Mouse (Mus musculus): ENCODE measurements at regions not wholly inside any gene's neighbourhood (a gene's known extent, or its start where the extent isn't known, plus 50 kb on each side); places are given as distances from the start of the nearest gene placed in this dataset.

DNA sequence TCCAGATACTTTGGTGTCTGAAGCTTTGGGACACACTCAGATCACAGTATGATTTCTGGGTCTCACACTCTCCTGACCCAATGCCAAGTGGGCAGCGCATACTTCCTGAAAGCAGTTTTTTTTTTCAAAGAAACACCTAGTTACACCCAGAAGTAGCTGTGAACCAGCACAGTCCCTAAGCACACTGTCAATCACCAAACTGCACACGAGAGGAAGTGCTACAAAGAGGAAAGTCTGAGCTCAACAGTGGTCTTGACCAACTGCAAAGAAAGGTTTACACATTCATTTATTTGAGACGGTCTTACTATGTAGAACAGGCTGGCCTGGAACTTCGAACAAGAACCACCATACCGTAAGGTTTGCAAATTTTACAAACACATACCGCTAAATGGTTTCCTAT is 70.2 kb upstream of the Plekha5 start:
- Histone ChIP-seq H3K4me3 (replicated peaks; ENCODE audit: low read depth, low read length) (no peak overlapping the region), H3K36me3 (ENCODE audit: insufficient read depth, low read length) (no peaks in the 10 kb centered on the region), H3K9ac (ENCODE audit: low read depth, low read length) (no peak overlapping the region), H3K27ac (no peak overlapping the region), H3K27me3 (ENCODE audit: insufficient read depth, low read length) (no peaks in the 10 kb centered on the region), H3K9me3 (replicated peaks; ENCODE audit: low read length) (no peaks in the 10 kb centered on the region), H3K4me1 (replicated peaks; ENCODE audit: insufficient read depth, low read length) (no peaks in the 10 kb centered on the region), H3K4me2 (ENCODE audit: low read length) (no peak overlapping the region)
- TF ChIP-seq CTCF (IDR thresholded peaks at IDR 0.05; ENCODE audit: low read depth) = no peak
- whole genome bisulfite sequencing = 77% methylated on average over 6 of the region's 6 CpGs
- ATAC-seq (replicated peaks; ENCODE audit: low FRiP score, low read depth) (no peak), DNase-seq (ENCODE audit: low spot score) (no peak)

DNA sequence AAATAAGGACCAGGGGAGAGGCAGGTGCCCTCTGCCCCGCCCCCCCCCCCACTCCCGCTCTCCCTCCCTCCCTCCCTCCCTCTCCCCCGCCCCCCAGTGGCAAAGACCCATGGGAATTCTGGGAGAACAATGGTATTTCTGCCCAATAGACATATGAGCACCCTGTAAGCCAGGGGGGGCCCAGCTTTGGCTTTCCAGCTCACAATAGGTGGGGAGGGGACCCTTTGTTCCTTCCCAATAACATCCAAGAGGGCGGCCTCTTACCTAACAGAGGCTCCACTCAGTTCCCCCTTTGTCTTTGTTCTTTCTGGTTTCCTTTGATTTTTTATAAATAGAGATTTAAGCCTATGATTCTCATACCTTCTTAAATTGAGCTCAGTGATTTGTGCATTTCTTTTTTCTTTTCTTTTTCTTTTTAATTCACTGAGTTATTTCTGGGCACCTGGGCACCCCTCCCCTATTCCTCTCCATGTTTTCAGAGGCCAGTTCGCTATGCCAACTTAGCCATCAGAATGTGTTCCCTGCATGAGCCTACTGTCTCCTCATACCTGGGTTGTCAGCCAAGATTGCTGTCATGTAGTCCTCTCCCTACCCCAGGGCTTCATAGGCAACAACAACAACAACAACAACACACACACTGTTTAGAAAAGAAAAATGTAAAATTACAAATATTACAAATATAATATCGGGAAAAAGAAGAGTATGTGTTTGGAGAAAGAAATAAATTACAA is 72.3 kb upstream of the Plekha5 start:
- no peak overlapping the region for H3K27ac ChIP-seq
- 76% methylated on average over 6 of the region's 6 CpGs for WGBS
- ATAC-seq (replicated peaks; ENCODE audit: low FRiP score, low read depth) (no peak), DNase-seq (ENCODE audit: low spot score) (no peak)
- TF ChIP-seq CTCF (IDR thresholded peaks at IDR 0.05; ENCODE audit: low read depth) = no peak
- no peaks in the 10 kb centered on the region for H3K9me3 ChIP-seq (replicated peaks; ENCODE audit: low read length)
- no peak overlapping the region for H3K4me3 ChIP-seq (replicated peaks; ENCODE audit: low read depth, low read length)
- no peaks in the 10 kb centered on the region for H3K36me3 ChIP-seq (ENCODE audit: insufficient read depth, low read length)
- no peak overlapping the region for H3K9ac ChIP-seq (ENCODE audit: low read depth, low read length)
- H3K4me2 ChIP-seq (ENCODE audit: low read length) = no peak overlapping the region
- no peaks in the 10 kb centered on the region for H3K27me3 ChIP-seq (ENCODE audit: insufficient read depth, low read length)
- H3K4me1 ChIP-seq (replicated peaks; ENCODE audit: insufficient read depth, low read length) = no peaks in the 10 kb centered on the region

DNA sequence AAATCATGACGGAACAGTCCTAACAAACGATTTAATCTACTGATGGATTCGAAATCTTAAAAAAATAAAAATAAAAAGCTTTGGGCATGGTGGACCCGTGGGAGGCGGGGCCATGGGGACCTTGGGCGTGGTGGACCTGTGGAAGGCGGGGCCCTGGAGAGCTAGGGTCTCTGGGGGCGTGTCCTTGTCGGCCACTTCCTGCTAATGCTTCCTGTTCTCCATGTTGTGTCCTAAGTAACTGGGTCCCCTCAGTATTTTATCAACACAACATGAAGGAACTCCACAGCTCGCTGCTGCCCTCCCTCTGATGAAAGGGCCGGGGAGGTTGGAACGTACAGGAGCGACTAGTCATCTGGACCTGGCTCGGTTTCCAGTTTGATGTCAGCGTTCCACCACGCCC is 75.3 kb upstream of the Plekha5 start:
- WGBS = 92% methylated on average over 16 of the region's 16 CpGs
- TF ChIP-seq CTCF (IDR thresholded peaks at IDR 0.05; ENCODE audit: low read depth) = no peak
- H3K4me3 ChIP-seq (replicated peaks; ENCODE audit: low read depth, low read length) = no peak overlapping the region
- H3K9me3 ChIP-seq (replicated peaks; ENCODE audit: low read length) = no peaks in the 10 kb centered on the region
- H3K27me3 ChIP-seq (ENCODE audit: insufficient read depth, low read length) = no peaks in the 10 kb centered on the region
- DNase-seq (ENCODE audit: low spot score) (no peak), ATAC-seq (replicated peaks; ENCODE audit: low FRiP score, low read depth) (no peak)
- H3K4me1 ChIP-seq (replicated peaks; ENCODE audit: insufficient read depth, low read length) = no peaks in the 10 kb centered on the region
- H3K4me2 ChIP-seq (ENCODE audit: low read length) = no peak overlapping the region
- H3K27ac ChIP-seq = no peak overlapping the region
- H3K9ac ChIP-seq (ENCODE audit: low read depth, low read length) = no peak overlapping the region
- no peaks in the 10 kb centered on the region for H3K36me3 ChIP-seq (ENCODE audit: insufficient read depth, low read length)

DNA sequence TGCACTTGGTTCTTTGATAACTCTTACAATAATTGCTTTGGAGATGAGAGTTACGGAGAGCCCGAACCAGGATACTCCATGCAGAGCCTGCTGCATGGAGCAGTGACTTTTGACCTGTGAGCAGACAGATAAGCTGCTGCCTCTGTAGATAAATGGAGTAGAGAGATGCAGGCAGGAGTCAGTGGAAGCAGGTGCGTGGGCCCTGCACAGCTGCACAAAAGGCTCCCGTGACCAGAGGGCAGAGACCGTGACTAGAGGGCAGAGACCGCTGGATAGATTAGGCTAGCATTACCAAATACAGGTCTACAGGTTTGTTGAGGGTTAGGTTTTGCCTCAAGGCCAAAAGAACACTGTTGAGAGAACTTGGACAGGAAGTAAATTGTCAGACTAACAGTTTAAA is 76.9 kb upstream of the Plekha5 start:
- 57% methylated on average over 6 of the region's 6 CpGs for WGBS

DNA sequence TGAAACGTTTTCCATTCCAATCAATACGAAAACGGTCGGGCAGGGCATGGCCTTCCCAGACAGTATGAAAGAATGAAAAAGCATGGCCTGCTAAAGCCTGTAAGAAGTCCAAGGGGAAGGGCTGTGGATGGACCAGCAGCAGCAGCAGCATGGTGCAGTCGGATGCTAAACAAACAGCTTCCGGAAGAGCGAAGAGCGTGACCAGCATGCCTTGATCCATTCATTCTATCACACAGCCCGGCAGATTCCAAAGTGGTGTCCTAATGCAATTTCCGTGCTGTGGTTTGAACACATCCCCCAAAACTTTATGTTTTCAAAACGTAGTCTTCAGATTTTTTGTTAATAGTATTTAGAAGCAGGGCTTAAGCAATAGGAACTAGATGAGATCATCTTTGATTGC is 80.2 kb upstream of the Plekha5 start:
- WGBS = 73% methylated on average over 11 of the region's 11 CpGs
- H3K36me3 ChIP-seq (ENCODE audit: insufficient read depth, low read length) = no peaks in the 10 kb centered on the region
- no peak for TF ChIP-seq CTCF (IDR thresholded peaks at IDR 0.05; ENCODE audit: low read depth)

More for the DNA sequence above, 76.9 kb upstream of the Plekha5 start:
- Histone ChIP-seq H3K9ac (ENCODE audit: low read depth, low read length) (no peak overlapping the region), H3K4me3 (replicated peaks; ENCODE audit: low read depth, low read length) (no peak overlapping the region), H3K4me2 (ENCODE audit: low read length) (no peak overlapping the region), H3K9me3 (replicated peaks; ENCODE audit: low read length) (no peaks in the 10 kb centered on the region), H3K4me1 (replicated peaks; ENCODE audit: insufficient read depth, low read length) (no peaks in the 10 kb centered on the region), H3K36me3 (ENCODE audit: insufficient read depth, low read length) (no peaks in the 10 kb centered on the region), H3K27me3 (ENCODE audit: insufficient read depth, low read length) (no peaks in the 10 kb centered on the region), H3K27ac (no peak overlapping the region)
- ATAC-seq (replicated peaks; ENCODE audit: low FRiP score, low read depth) (no peak), DNase-seq (ENCODE audit: low spot score) (no peak)
- TF ChIP-seq CTCF (IDR thresholded peaks at IDR 0.05; ENCODE audit: low read depth) = no peak

DNA sequence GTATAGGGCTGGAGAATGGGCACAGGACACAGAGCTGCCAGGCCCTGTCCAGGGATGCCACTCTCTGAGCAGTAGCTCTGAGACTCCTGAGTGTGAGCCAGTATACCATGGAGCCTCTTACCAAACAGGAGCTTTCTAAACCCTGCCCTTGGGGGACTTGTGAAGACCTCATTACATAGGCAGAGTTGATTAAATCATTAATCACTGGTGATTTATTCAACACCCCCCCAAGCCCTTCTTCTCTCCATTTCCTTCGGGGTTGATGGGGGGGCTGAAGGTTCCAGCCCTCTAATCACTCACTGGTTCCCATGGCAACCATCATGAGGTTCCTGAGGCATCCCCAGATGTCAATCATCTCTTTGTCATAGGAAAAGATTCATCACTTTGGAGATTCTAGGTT is 81.0 kb upstream of the Plekha5 start:
- H3K4me3 ChIP-seq (replicated peaks; ENCODE audit: low read depth, low read length) = no peak overlapping the region
- H3K36me3 ChIP-seq (ENCODE audit: insufficient read depth, low read length) = no peaks in the 10 kb centered on the region
- WGBS = 32% methylated on average over 1 of the region's 1 CpGs
- DNase-seq (ENCODE audit: low spot score) = no peak
- peaks cover 14% of the 10 kb centered on the region for H3K4me1 ChIP-seq (replicated peaks; ENCODE audit: insufficient read depth, low read length)
- no peak for ATAC-seq (replicated peaks; ENCODE audit: low FRiP score, low read depth)
- no peak overlapping the region for H3K4me2 ChIP-seq (ENCODE audit: low read length)
- H3K9ac ChIP-seq (ENCODE audit: low read depth, low read length) = no peak overlapping the region
- TF ChIP-seq CTCF (IDR thresholded peaks at IDR 0.05; ENCODE audit: low read depth) = no peak
- H3K27me3 ChIP-seq (ENCODE audit: insufficient read depth, low read length) = no peaks in the 10 kb centered on the region
- H3K9me3 ChIP-seq (replicated peaks; ENCODE audit: low read length) = no peaks in the 10 kb centered on the region
- H3K27ac ChIP-seq = no peak overlapping the region

More for the DNA sequence above, 80.2 kb upstream of the Plekha5 start:
- Histone ChIP-seq H3K9ac (ENCODE audit: low read depth, low read length) (no peak overlapping the region), H3K4me1 (replicated peaks; ENCODE audit: insufficient read depth, low read length) (peaks cover 8% of the 10 kb centered on the region; the same call in 1 of the 2 replicates), H3K4me3 (replicated peaks; ENCODE audit: low read depth, low read length) (no peak overlapping the region), H3K9me3 (replicated peaks; ENCODE audit: low read length) (no peaks in the 10 kb centered on the region), H3K27ac (no peak overlapping the region), H3K4me2 (ENCODE audit: low read length) (no peak overlapping the region), H3K27me3 (ENCODE audit: insufficient read depth, low read length) (no peaks in the 10 kb centered on the region)
- ATAC-seq (replicated peaks; ENCODE audit: low FRiP score, low read depth) = no peak
- DNase-seq (ENCODE audit: low spot score) = no peak

DNA sequence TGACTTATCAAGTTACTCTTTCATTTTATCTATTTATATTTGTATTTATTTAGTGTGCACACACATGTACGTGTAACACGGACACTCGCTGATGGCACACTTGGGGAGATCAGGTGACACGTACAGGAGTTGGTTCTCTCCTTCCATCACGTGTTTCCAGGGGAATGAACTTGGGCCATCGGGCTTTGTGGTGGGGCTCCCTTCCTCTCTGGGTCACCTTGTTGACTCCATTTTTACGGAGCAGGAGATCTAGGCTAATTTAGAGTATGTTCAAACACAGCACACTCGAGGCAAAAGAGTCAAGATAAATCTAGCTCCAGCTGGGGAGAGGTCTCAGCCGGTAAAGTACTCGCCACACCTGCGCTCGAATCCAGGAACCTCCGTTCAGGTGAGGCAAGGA is 84.1 kb upstream of the Plekha5 start:
- ATAC-seq (replicated peaks; ENCODE audit: low FRiP score, low read depth) = no peak
- 80% methylated on average over 13 of the region's 13 CpGs for WGBS

More for the DNA sequence above, 84.1 kb upstream of the Plekha5 start:
- Histone ChIP-seq H3K27me3 (ENCODE audit: insufficient read depth, low read length) (no peaks in the 10 kb centered on the region), H3K9me3 (replicated peaks; ENCODE audit: low read length) (no peaks in the 10 kb centered on the region), H3K4me2 (ENCODE audit: low read length) (no peak overlapping the region), H3K4me1 (replicated peaks; ENCODE audit: insufficient read depth, low read length) (peaks cover 30% of the 10 kb centered on the region), H3K9ac (ENCODE audit: low read depth, low read length) (no peak overlapping the region), H3K27ac (no peak overlapping the region), H3K4me3 (replicated peaks; ENCODE audit: low read depth, low read length) (no peak overlapping the region), H3K36me3 (ENCODE audit: insufficient read depth, low read length) (no peaks in the 10 kb centered on the region)
- TF ChIP-seq CTCF (IDR thresholded peaks at IDR 0.05; ENCODE audit: low read depth) = no peak
- DNase-seq (ENCODE audit: low spot score) = no peak

Data from kidney, postnatal 0 days (tissue).